Mouse (Mus musculus): Measurements from ENCODE around the gene E130218I03Rik.

DNA sequence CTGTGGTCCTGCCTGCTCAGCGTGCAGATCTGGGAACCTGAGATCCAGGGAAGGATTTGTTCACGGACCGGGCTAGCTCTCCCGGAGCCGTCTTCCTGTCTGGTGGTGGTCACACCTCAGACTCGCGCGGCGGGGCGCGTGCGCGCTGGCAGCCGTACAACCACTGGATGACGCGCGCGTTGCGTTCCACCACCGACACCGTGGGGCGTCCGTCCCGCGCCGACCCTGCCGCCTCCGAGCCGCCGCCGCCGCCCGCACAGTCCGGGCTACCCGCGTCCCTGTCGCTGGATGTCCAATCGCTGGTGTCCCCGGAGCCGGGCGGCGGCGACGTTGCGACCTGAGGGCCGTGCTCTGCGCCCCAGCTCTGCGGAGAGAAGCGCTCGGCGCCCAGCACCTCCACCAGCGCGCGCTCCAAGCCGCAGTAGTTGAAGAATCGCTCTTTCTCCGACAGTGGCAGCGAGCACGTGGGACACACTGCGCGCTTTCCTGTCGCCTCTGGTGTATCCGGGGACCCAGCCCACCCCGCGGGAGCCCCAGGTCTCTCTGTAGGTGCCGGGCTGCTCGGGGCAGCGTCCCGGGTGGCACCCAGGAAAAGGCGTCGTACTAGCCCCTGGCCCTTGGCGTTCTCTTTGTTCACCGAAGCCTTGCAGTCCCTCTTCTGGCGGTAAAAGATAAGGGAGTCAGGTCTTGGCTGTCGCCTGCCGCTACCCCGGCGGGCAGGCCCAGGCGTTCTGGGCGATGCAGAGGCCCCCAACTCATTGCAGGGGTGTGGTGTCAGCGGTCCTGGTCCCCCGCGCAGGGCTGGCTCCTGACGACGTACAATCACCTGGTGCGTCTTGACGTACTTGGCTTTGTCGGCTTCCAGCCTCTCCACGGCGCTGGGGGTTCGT, 8.0 kb downstream of the E130218I03Rik start:
- TF ChIP-seq CTCF (IDR thresholded peaks at IDR 0.05; ENCODE audit: low read depth) (no peak), EP300 (IDR thresholded peaks at IDR 0.05; ENCODE audit: low read depth) (no peak)
